Mouse (Mus musculus): ENCODE data around the gene Pitx1.

DNA sequence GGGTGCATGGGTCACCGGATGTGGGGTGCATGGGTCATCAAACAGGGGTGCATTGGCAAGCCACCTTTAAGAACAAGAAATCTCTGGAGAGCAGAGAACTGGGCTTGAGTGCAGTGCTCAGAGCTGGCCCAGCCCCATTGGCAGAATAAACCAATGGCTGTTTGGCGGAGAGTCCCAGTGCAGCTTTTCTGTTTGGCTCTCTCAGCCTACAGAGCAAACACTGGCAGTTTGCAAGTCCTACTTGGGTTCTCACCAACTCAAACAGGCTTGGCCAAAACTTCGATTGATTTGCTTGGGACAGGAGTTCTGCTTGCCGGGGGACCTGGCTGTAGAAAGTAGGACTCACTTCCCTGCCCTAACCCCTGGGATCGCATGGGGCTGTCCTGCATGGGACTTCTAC, 25.0 kb downstream of the Pitx1 start:
- no peak for TF ChIP-seq POLR2A (IDR thresholded peaks at IDR 0.05; ENCODE audit: insufficient read depth, low read depth, low read length)
- TF ChIP-seq CTCF (IDR thresholded peaks at IDR 0.05) = no peak
- no peak for TF ChIP-seq EP300 (IDR thresholded peaks at IDR 0.05; ENCODE audit: insufficient read depth, low read depth, low read length)
